Mouse (Mus musculus) small intestine, adult 10 weeks (tissue): Measurements from ENCODE around the gene Gm10073. TPM values are rescaled to one million over a fixed set of nuclear protein-coding genes. Genes with fewer than 3 reads are reported as not detected.

ENCODE experiments used
- polyA plus RNA-seq: library from polyadenylated mRNA; stranded (reverse); fragments of 350-450 nt; fragmentation: Illumina TruSeq; extraction: RNeasy Lipid Tissue Mini Kit (QIAGEN cat#74804); gene quantifications from one replicate; pipeline ENCODE4 v1.2.3, GENCODE M21; 2014; ENCODE audit warnings: low replicate concordance

Gm10073 gene
- not detected for polyA plus RNA-seq

GRCm38 (mm10) chr8:106573168-106573567 is at the start of gene Gm10073:
Gene Gm10073 (minus strand): TSS chr8:106573461.

GRCm38 (mm10) chr8:106603131-106603819 is 30.0 kb upstream of the Gm10073 start, which contains the start of gene Cdh1:
Gene Cdh1 (plus strand): TSS chr8:106603351.

Other genes with a start within 250 kb of the Gm10073 start
- gene Smpd3, start 235.5 kb downstream of the Gm10073 start, polyA plus RNA-seq, result 10.0 TPM
- gene Zfp90, start 158.1 kb downstream of the Gm10073 start, polyA plus RNA-seq, result 2.7 TPM
- not detected for gene 6030452D12Rik, start 72.9 kb downstream of the Gm10073 start, polyA plus RNA-seq
- gene Cdh3, start 62.6 kb downstream of the Gm10073 start, polyA plus RNA-seq, result not detected
- 282 TPM for gene Cdh1, start 29.9 kb upstream of the Gm10073 start, polyA plus RNA-seq
- 0.26 TPM for gene Tango6, start 109.6 kb upstream of the Gm10073 start, polyA plus RNA-seq